Mouse (Mus musculus) intestine, embryonic 15.5 days (tissue): ENCODE data around the gene Eif4e3. TPM values are rescaled to one million over a fixed set of nuclear protein-coding genes. Genes with fewer than 3 reads are reported as not detected.

ENCODE experiments used
- ATAC-seq: fragments of 200-750 bp; cut with Nextera tagmentation; 2 replicates; pipeline ENCODE4 v1.8.0; 2017; ENCODE audit warnings: moderate TSS enrichment, moderate library complexity
- H3K27ac ChIP-seq: fragments of 300-500 bp; sonication (generic); 2 replicates; pipeline ENCODE4 v1.5.1; 2015; ENCODE audit warnings: mild to moderate bottlenecking, inconsistent platforms
- H3K27me3 ChIP-seq: fragments of 300-500 bp; sonication (generic); replicated peaks from 2 replicates; pipeline ENCODE4 v1.6.1; 2015; ENCODE audit warnings: inconsistent platforms
- H3K36me3 ChIP-seq: fragments of 300-500 bp; sonication (generic); 2 replicates; pipeline ENCODE4 v1.6.1; 2015; ENCODE audit warnings: inconsistent platforms
- H3K4me1 ChIP-seq: fragments of 300-500 bp; sonication (generic); replicated peaks from 2 replicates; pipeline ENCODE4 v1.6.1; 2015; ENCODE audit warnings: inconsistent platforms
- H3K4me2 ChIP-seq: fragments of 300-500 bp; sonication (generic); replicated peaks from 2 replicates; pipeline ENCODE4 v1.6.1; 2015; ENCODE audit warnings: mild to moderate bottlenecking, inconsistent platforms
- H3K4me3 ChIP-seq: fragments of 300-500 bp; sonication (generic); replicated peaks from 2 replicates; pipeline ENCODE4 v1.5.1; 2015; ENCODE audit warnings: inconsistent platforms
- H3K9ac ChIP-seq: fragments of 300-500 bp; sonication (generic); 2 replicates; pipeline ENCODE4 v1.6.1; 2015; ENCODE audit warnings: inconsistent platforms
- H3K9me3 ChIP-seq: fragments of 300-500 bp; sonication (generic); 2 replicates; pipeline ENCODE4 v1.6.1; 2016; ENCODE audit warnings: inconsistent platforms
- WGBS: fragments of 180-500 bp; shearing (Covaris S2); methylation state at CpG from one replicate; pipeline ENCODE4 v1.1.7; 2015; 5-methylcytosine and 5-hydroxymethylcytosine counted together
- polyA plus RNA-seq: library from polyadenylated mRNA; unstranded; fragments of >200 nt; fragmentation: Nextera tagmentation; extraction: Ambion mirVana; gene quantifications from 2 replicates; pipeline ENCODE4 v1.2.1, GENCODE M21; 2015

Eif4e3 gene
- polyA plus RNA-seq, 1 experiment from 2014 or later = 12.3 TPM

DNA sequence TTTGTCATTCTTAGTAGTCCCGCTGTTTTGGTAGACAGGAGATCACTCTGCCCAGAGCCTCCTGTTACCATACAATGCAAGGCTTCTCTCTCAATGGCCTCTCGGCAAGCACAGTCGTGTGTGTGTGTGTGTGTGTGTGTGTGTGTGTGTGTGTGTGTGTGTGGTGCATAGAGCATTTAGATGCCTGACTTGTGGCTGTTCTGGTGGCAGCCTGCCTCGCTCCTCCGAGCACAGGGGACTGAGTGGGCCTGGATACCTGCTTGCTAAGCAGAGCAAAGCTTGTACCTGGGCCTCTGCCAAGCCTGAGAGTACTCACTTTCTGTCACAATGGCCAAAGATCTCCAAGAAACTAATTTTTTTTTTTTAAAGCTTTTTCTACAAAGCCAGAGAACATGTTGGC lies 67.3 kb downstream of the Eif4e3 start:
- H3K27ac ChIP-seq = no peak overlapping the region
- peaks cover 7% of the 10 kb centered on the region; the same call in 1 of the 2 replicates for H3K4me1 ChIP-seq
- no peak overlapping the region for H3K9ac ChIP-seq
- ATAC-seq = no peak
- H3K36me3 ChIP-seq = no peaks in the 10 kb centered on the region
- no peak overlapping the region for H3K4me2 ChIP-seq
- WGBS = 64% methylated on average over 5 of the region's 5 CpGs
- no peaks in the 10 kb centered on the region for H3K27me3 ChIP-seq
- no peaks in the 10 kb centered on the region for H3K9me3 ChIP-seq
- H3K4me3 ChIP-seq = no peak overlapping the region

DNA sequence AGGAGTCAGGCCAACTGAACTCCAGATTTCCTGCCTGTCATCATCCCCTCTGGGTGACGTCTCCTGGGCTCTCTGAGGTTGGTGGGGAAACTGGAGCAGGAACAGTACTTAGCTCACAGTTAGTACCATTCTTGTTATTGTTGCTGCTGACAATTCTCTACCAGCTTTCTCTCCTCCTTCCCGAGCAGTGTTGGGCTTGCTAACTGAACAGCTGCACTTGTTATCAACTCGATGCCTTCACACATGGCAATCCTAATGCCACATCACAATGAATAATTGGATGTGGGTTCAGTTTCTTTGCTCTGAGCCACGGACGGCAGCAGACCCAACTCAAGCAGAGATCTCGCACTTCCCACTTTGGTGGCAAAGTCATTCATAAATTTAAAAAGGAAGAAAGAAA lies 89.5 kb downstream of the Eif4e3 start:
- H3K9ac ChIP-seq = no peak overlapping the region
- 67% methylated on average over 6 of the region's 6 CpGs for WGBS
- no peaks in the 10 kb centered on the region for H3K36me3 ChIP-seq
- no peak overlapping the region for H3K4me3 ChIP-seq
- no peaks in the 10 kb centered on the region for H3K4me1 ChIP-seq
- H3K27me3 ChIP-seq = no peaks in the 10 kb centered on the region
- no peak overlapping the region for H3K4me2 ChIP-seq
- H3K27ac ChIP-seq = no peak overlapping the region
- no peaks in the 10 kb centered on the region for H3K9me3 ChIP-seq
- no peak for ATAC-seq

DNA sequence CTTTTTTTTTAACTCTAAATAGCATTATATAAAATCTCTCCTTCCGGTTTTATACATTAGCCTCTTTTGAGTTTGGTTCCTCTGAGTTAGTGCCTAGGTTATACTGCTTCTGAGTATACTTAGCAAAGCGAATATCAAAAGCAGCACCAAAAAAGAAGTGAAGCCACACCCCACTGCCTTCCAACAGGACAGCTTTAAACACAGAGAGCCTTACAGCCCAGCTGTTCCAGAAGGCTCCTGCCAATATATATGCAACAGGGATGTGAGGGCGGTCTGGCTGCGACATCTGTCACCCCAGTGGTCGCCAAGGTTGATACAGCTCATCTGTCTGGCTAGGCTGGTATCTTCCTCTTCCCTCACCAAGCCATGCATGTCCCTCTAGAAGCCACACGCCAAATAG lies 90.9 kb downstream of the Eif4e3 start:
- no peaks in the 10 kb centered on the region for H3K27me3 ChIP-seq
- H3K27ac ChIP-seq = no peak overlapping the region
- WGBS = 73% methylated on average over 6 of the region's 6 CpGs
- ATAC-seq = no peak
- no peak overlapping the region for H3K4me3 ChIP-seq
- H3K9me3 ChIP-seq = no peaks in the 10 kb centered on the region
- no peak overlapping the region for H3K4me2 ChIP-seq
- H3K36me3 ChIP-seq = no peaks in the 10 kb centered on the region
- H3K4me1 ChIP-seq = no peaks in the 10 kb centered on the region
- H3K9ac ChIP-seq = no peak overlapping the region

Other genes starting within 250 kb of the Eif4e3 start
- 87.2 and 103 TPM in 2 replicates for gene Foxp1, start 144.1 kb downstream of the Eif4e3 start, polyA plus RNA-seq
- gene Gm20696, start within 50 bp of the Eif4e3 start, polyA plus RNA-seq = 2.7 and 3.8 TPM in 2 replicates
- 2.4 and 2.6 TPM in 2 replicates for gene Gpr27, start 25.9 kb upstream of the Eif4e3 start, polyA plus RNA-seq
- gene Prok2, start 59.6 kb upstream of the Eif4e3 start, polyA plus RNA-seq = 0.10 TPM in 1 of 2 replicates, not detected in the other